Comparison of ENCODE assay signal across 8 mouse cellular contexts in genomic region chr8:122931834-122932560, GRCm38 (mm10).
A peak's percentile ranks its signal among the peaks of the same experiment; 100 is the strongest.
DNase-seq lines count a peak whose midpoint lies in the region; ATAC-seq lines count a peak whose summit lies in the region.

No protein-coding gene starts in this region.

- H3K4me3 ChIP-seq in hindbrain, embryonic 14.5 days (replicated peaks; ENCODE audit: low read length): no peak overlapping the region
- no peak overlapping the region for H3K4me3 ChIP-seq in hindbrain, embryonic 11.5 days (ENCODE audit: low read depth, low read length)
- no peak overlapping the region for H3K4me3 ChIP-seq in kidney, embryonic 14.5 days (ENCODE audit: low read length)

- WGBS in hindbrain, embryonic 14.5 days: 67% methylated on average over 3 of the region's 3 CpGs
- 72% methylated on average over 3 of the region's 3 CpGs for WGBS in hindbrain, embryonic 11.5 days
- 83% methylated on average over 3 of the region's 3 CpGs for WGBS in kidney, embryonic 14.5 days

- no peak for DNase-seq in hindbrain, embryonic 14.5 days (ENCODE audit: low spot score)
- no peak for DNase-seq in hindbrain, embryonic 11.5 days (ENCODE audit: low spot score)
- peak; percentile 60 for DNase-seq in cerebellum, adult 9-11 months
- DNase-seq in testis, postnatal 14 days (ENCODE audit: low spot score): no peak
- DNase-seq in testis, postnatal 10 days (ENCODE audit: low spot score): no peak

- H3K36me3 ChIP-seq in hindbrain, embryonic 14.5 days (replicated peaks; ENCODE audit: control insufficient read depth, insufficient read depth): no peaks in the 10 kb centered on the region
- H3K36me3 ChIP-seq in hindbrain, embryonic 11.5 days (ENCODE audit: control insufficient read depth, insufficient read depth, low read length): no peaks in the 10 kb centered on the region
- H3K36me3 ChIP-seq in kidney, embryonic 14.5 days (ENCODE audit: control insufficient read depth, insufficient read depth, low read length): no peaks in the 10 kb centered on the region

- no peaks in the 10 kb centered on the region for H3K9me3 ChIP-seq in hindbrain, embryonic 14.5 days (ENCODE audit: control insufficient read depth, low read length)
- no peaks in the 10 kb centered on the region for H3K9me3 ChIP-seq in hindbrain, embryonic 11.5 days (ENCODE audit: control insufficient read depth, low read length)
- no peaks in the 10 kb centered on the region for H3K9me3 ChIP-seq in kidney, embryonic 14.5 days (ENCODE audit: control insufficient read depth, low read length)

- H3K4me1 ChIP-seq in hindbrain, embryonic 14.5 days (replicated peaks; ENCODE audit: control insufficient read depth, insufficient read depth, low read length): peaks cover 35% of the 10 kb centered on the region
- H3K4me1 ChIP-seq in hindbrain, embryonic 11.5 days (replicated peaks; ENCODE audit: control insufficient read depth, insufficient read depth, low read length): no peaks in the 10 kb centered on the region
- H3K4me1 ChIP-seq in kidney, embryonic 14.5 days (ENCODE audit: control insufficient read depth, insufficient read depth, low read length): peaks cover 6% of the 10 kb centered on the region; the same call in 1 of the 2 replicates

- no peak overlapping the region for H3K4me2 ChIP-seq in hindbrain, embryonic 14.5 days (replicated peaks)
- H3K4me2 ChIP-seq in hindbrain, embryonic 11.5 days (replicated peaks; ENCODE audit: low read depth, low read length): no peak overlapping the region
- no peak overlapping the region for H3K4me2 ChIP-seq in kidney, embryonic 14.5 days (replicated peaks; ENCODE audit: low read depth, low read length)

- ATAC-seq in hindbrain, embryonic 14.5 days (ENCODE audit: low FRiP score): no peak
- ATAC-seq in hindbrain, embryonic 11.5 days (ENCODE audit: low FRiP score): no peak
- peak; percentile 22 for ATAC-seq in inflammation-experienced regulatory T-cells, adult 6 months
- peak; percentile 36 for ATAC-seq in megakaryocyte, adult 5-6 weeks (ENCODE audit: poor library complexity, severe bottlenecking)
- ATAC-seq in kidney, embryonic 14.5 days (ENCODE audit: low FRiP score, low TSS enrichment): no peak

- peak overlapping the region; percentile 9; the same call in 1 of the 2 replicates for H3K9ac ChIP-seq in hindbrain, embryonic 14.5 days
- no peak overlapping the region for H3K9ac ChIP-seq in hindbrain, embryonic 11.5 days (ENCODE audit: low read depth, low read length)
- no peak overlapping the region for H3K9ac ChIP-seq in kidney, embryonic 14.5 days (ENCODE audit: low read depth, low read length)

- H3K27ac ChIP-seq in hindbrain, embryonic 14.5 days: no peak overlapping the region
- H3K27ac ChIP-seq in hindbrain, embryonic 11.5 days (ENCODE audit: low read depth, low read length): no peak overlapping the region
- no peak overlapping the region for H3K27ac ChIP-seq in kidney, embryonic 14.5 days (ENCODE audit: low read depth, low read length)

- no peaks in the 10 kb centered on the region for H3K27me3 ChIP-seq in hindbrain, embryonic 14.5 days (ENCODE audit: control insufficient read depth, insufficient read depth, low read length)
- H3K27me3 ChIP-seq in hindbrain, embryonic 11.5 days (ENCODE audit: control insufficient read depth, insufficient read depth, low read length): no peaks in the 10 kb centered on the region
- H3K27me3 ChIP-seq in kidney, embryonic 14.5 days (ENCODE audit: control insufficient read depth, insufficient read depth, low read length): no peaks in the 10 kb centered on the region

Comparison
In these comparisons a context has a peak if more than half of its experiments do, and no peak if none do; other contexts are left out.
1. ATAC-seq: peak in inflammation-experienced regulatory T-cells, adult 6 months (single experiment) and megakaryocyte, adult 5-6 weeks (single experiment); none in hindbrain, embryonic 14.5 days (single experiment), hindbrain, embryonic 11.5 days (single experiment) and kidney, embryonic 14.5 days (single experiment).